Mouse (Mus musculus) forebrain, embryonic 13.5 days (tissue): ENCODE results near the gene Hexb. TPM values are rescaled to one million over a fixed set of nuclear protein-coding genes. Genes with fewer than 3 reads are reported as not detected.

Source experiments
- ATAC-seq: fragments of 200-750 bp; cut with Nextera tagmentation; 2 replicates; pipeline ENCODE4 v1.8.0; 2017
- H3K27ac ChIP-seq: fragments of 300-500 bp; sonication (generic); 2 replicates; pipeline ENCODE4 v1.5.1; 2015; ENCODE audit warnings: inconsistent platforms, mild to moderate bottlenecking, moderate library complexity
- H3K27me3 ChIP-seq: fragments of 300-500 bp; sonication (generic); 2 replicates; pipeline ENCODE4 v1.6.1; 2015; ENCODE audit warnings: mild to moderate bottlenecking, inconsistent platforms
- H3K36me3 ChIP-seq: fragments of 300-500 bp; sonication (generic); 2 replicates; pipeline ENCODE4 v1.6.1; 2015; ENCODE audit warnings: mild to moderate bottlenecking, inconsistent platforms; ENCODE audit not compliant: poor library complexity, severe bottlenecking
- H3K4me1 ChIP-seq: fragments of 300-500 bp; sonication (generic); 2 replicates; pipeline ENCODE4 v1.6.1; 2015; ENCODE audit warnings: inconsistent platforms
- H3K4me2 ChIP-seq: fragments of 300-500 bp; sonication (generic); 2 replicates; pipeline ENCODE4 v1.6.1; 2015; ENCODE audit warnings: inconsistent platforms, mild to moderate bottlenecking, moderate library complexity
- H3K4me3 ChIP-seq: fragments of 300-500 bp; sonication (generic); 2 replicates; pipeline ENCODE4 v1.5.1; 2015; ENCODE audit warnings: mild to moderate bottlenecking, inconsistent platforms
- H3K9ac ChIP-seq: fragments of 300-500 bp; sonication (generic); 2 replicates; pipeline ENCODE4 v1.6.1; 2015; ENCODE audit warnings: mild to moderate bottlenecking, inconsistent platforms
- H3K9me3 ChIP-seq: fragments of 300-500 bp; sonication (generic); replicated peaks from 2 replicates; pipeline ENCODE4 v1.6.1; 2016; ENCODE audit warnings: inconsistent platforms
- WGBS: fragments of 180-500 bp; shearing (Covaris S2); methylation state at CpG from one replicate; pipeline ENCODE4 v1.1.7; 2015; 5-methylcytosine and 5-hydroxymethylcytosine counted together
- polyA plus RNA-seq: library from polyadenylated mRNA; unstranded; fragments of >200 nt; fragmentation: Nextera tagmentation; extraction: Ambion mirVana; gene quantifications from 2 replicates; pipeline ENCODE4 v1.2.1, GENCODE M21; 2015

Gene Hexb
- polyA plus RNA-seq, 1 experiment from 2014 or later: 21.6 TPM

DNA sequence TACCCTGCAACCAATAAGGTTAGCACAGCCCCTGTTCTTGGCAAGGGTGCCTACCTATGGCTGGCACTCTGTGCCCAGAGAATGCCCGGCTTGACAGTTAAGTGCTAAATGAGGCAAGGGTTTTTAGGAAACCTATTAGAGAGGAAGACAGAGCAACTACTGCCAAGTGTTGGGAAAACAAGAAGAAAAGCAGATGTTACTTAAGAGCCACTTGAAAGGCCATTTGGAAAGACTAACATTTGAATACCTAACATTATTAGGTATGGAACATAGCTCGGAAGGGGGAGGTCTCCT lies 1.3 kb downstream of the Hexb start:
- 64% methylated on average over 2 of the region's 2 CpGs for WGBS
- no peaks in the 10 kb centered on the region for H3K36me3 ChIP-seq
- H3K4me1 ChIP-seq: peaks cover 33% of the 10 kb centered on the region
- H3K27ac ChIP-seq: no peak overlapping the region
- no peak for ATAC-seq
- no peak overlapping the region for H3K4me3 ChIP-seq
- no peaks in the 10 kb centered on the region for H3K9me3 ChIP-seq
- peak overlapping the region; percentile 97; the same call in 1 of the 2 replicates for H3K4me2 ChIP-seq
- no peak overlapping the region for H3K9ac ChIP-seq
- no peaks in the 10 kb centered on the region for H3K27me3 ChIP-seq

DNA sequence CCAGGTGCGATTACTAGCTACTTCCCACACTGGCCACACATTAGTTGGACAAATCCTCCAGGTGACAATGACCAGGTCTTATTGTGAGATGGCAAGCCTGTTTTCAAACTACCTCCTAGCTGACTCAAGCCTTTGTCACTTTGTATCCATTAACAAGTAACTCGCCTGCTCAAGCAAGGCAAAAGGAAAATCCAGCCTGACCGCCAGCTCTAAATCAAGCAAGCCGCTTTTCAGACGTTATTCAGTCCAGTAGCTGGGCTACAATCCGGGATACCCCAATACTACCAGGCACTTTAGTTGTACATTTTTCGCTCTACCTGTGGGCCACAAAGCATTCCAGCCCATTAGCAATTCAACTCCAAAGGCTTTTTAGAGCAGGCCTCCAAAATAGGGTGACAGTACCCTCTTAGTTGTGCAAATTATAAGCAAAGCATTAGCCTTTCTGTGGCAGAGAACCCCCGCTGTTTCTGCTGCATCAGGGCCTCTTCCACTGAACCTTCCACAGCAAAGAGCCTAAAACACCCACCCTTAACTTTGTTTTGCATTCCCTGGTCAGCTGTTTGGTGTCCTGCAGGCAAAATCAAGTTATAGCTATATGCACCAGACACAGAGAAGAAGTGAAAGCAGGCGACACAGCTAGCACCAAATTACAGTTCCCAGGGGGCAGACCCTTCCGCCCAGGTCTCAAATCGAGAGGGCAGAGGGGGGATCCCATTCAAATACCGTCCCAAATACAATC lies 1.8 kb downstream of the Hexb start:
- Histone ChIP-seq H3K4me1 (peaks cover 33% of the 10 kb centered on the region), H3K36me3 (no peaks in the 10 kb centered on the region), H3K9me3 (no peaks in the 10 kb centered on the region), H3K4me3 (no peak overlapping the region), H3K27ac (no peak overlapping the region), H3K27me3 (no peaks in the 10 kb centered on the region), H3K4me2 (peak overlapping the region; percentile 97; the same call in 1 of the 2 replicates), H3K9ac (no peak overlapping the region)
- 54% methylated on average over 12 of the region's 12 CpGs for WGBS
- ATAC-seq: no peak

DNA sequence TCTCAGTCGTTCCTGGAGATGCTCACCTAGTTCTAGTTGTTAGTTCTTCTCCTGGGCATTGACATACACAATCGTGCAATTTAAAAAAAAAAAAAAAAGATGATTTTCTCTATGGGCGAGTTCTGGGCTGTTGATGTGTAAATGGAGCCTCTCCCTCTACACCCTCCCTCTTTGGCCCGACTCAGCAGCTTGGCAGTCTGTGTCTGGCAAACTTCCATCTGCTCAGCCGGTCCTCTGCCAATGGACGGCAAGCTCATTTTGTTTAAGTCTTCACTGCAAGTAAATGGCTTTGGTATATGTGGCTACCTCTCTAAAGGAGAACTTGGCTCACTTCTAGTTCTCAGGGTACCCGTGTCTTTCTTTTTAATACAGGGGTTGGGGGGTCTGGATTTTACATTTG lies 4.7 kb downstream of the Hexb start:
- Histone ChIP-seq H3K27me3 (no peaks in the 10 kb centered on the region), H3K4me1 (peaks cover 33% of the 10 kb centered on the region), H3K4me3 (no peak overlapping the region), H3K36me3 (no peaks in the 10 kb centered on the region), H3K9me3 (no peaks in the 10 kb centered on the region), H3K4me2 (no peak overlapping the region), H3K9ac (no peak overlapping the region), H3K27ac (no peak overlapping the region)
- ATAC-seq: peak; percentile 72
- 35% methylated on average over 7 of the region's 7 CpGs for WGBS

DNA sequence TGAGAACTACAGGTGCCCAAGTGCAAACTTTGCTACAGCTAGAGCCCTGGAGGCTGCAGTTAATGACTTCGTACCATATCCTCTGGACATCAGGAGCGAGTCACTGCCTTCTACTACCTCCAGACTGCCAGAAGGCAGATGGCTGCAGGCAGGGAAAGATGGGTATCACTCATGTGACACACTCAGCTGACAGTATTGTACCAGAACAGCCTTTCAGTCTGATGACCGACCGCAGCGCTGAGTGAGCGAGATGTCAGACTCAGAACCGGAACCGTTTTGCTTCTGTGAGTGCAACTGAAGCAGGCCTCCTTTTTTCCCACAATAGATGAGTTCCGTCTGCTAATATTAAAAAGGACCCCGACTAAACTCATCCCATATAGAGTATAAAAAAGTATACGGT lies 5.5 kb downstream of the Hexb start:
- no peaks in the 10 kb centered on the region for H3K36me3 ChIP-seq
- 89% methylated on average over 11 of the region's 11 CpGs for WGBS
- no peak for ATAC-seq

DNA sequence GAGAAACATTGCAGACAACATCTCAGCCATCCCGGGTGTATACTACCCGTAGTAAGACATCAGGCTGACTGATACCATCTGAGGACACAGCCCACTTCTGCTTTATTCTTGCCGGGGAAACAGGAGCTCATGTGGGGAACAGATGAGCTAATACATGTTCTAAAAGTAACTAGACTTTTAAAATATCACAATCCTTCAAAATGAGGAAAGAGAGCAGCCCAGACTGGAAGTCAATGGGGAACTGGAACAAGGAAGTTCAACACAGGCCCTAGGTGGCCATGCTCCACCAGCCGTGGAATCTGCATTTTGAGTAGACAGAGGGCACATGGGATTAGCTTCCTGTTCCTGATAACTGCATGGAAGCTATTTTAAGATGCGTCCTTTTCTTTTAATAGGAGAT lies 10.5 kb downstream of the Hexb start:
- no peak for ATAC-seq
- H3K9ac ChIP-seq: no peak overlapping the region
- H3K4me1 ChIP-seq: peaks cover 3% of the 10 kb centered on the region; the same call in 1 of the 2 replicates
- WGBS: 88% methylated on average over 5 of the region's 5 CpGs
- no peaks in the 10 kb centered on the region for H3K36me3 ChIP-seq
- no peak overlapping the region for H3K4me2 ChIP-seq
- H3K27me3 ChIP-seq: no peaks in the 10 kb centered on the region
- H3K27ac ChIP-seq: no peak overlapping the region
- no peaks in the 10 kb centered on the region for H3K9me3 ChIP-seq
- H3K4me3 ChIP-seq: no peak overlapping the region

More for the DNA sequence above, 5.5 kb downstream of the Hexb start:
- no peaks in the 10 kb centered on the region for H3K27me3 ChIP-seq
- no peak overlapping the region for H3K9ac ChIP-seq
- H3K4me2 ChIP-seq: no peak overlapping the region
- H3K9me3 ChIP-seq: no peaks in the 10 kb centered on the region
- H3K27ac ChIP-seq: no peak overlapping the region
- H3K4me1 ChIP-seq: peaks cover 28% of the 10 kb centered on the region
- no peak overlapping the region for H3K4me3 ChIP-seq

GRCm38 (mm10) chr13:97186346-97186745 lies 11.8 kb downstream of the Hexb start:
- Histone ChIP-seq H3K9ac (no peak overlapping the region), H3K27me3 (no peaks in the 10 kb centered on the region), H3K4me3 (no peak overlapping the region), H3K4me1 (no peaks in the 10 kb centered on the region), H3K27ac (no peak overlapping the region), H3K36me3 (no peaks in the 10 kb centered on the region), H3K9me3 (no peaks in the 10 kb centered on the region), H3K4me2 (no peak overlapping the region)
- ATAC-seq: no peak
- WGBS: 87% methylated on average over 4 of the region's 4 CpGs

DNA sequence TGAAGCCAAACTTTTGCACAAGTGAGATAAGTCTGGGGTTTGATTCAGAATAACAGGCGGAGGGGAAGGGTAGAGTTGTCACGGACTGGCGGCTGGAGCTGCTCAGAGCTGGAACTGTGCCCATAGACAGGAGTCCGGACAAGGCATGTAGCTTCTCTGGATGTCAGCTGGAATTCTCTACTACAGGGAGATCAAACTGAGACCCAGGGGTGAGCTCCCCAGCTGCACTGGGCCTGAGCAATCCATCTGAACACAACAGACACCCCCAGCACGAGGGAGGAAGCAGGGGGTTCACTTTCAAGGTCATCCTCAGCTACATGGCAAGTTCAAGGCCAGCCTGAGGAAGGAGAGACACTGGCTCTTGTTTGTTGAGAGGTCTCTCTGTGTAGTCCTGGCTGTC lies 13.5 kb downstream of the Hexb start:
- WGBS: 73% methylated on average over 5 of the region's 5 CpGs
- ATAC-seq: no peak
- Histone ChIP-seq H3K4me3 (no peak overlapping the region), H3K9ac (no peak overlapping the region), H3K4me1 (peaks cover 12% of the 10 kb centered on the region), H3K4me2 (no peak overlapping the region), H3K27me3 (no peaks in the 10 kb centered on the region), H3K27ac (no peak overlapping the region), H3K36me3 (peaks cover 11% of the 10 kb centered on the region), H3K9me3 (no peaks in the 10 kb centered on the region)

GRCm38 (mm10) chr13:97184168-97184567 lies 14.0 kb downstream of the Hexb start:
- no peaks in the 10 kb centered on the region for H3K9me3 ChIP-seq
- WGBS: 99% methylated on average over 2 of the region's 2 CpGs
- peaks cover 15% of the 10 kb centered on the region for H3K36me3 ChIP-seq
- H3K27me3 ChIP-seq: no peaks in the 10 kb centered on the region
- H3K4me2 ChIP-seq: no peak overlapping the region
- peaks cover 15% of the 10 kb centered on the region for H3K4me1 ChIP-seq
- H3K4me3 ChIP-seq: no peak overlapping the region
- no peak overlapping the region for H3K9ac ChIP-seq
- no peak overlapping the region for H3K27ac ChIP-seq
- no peak for ATAC-seq

DNA sequence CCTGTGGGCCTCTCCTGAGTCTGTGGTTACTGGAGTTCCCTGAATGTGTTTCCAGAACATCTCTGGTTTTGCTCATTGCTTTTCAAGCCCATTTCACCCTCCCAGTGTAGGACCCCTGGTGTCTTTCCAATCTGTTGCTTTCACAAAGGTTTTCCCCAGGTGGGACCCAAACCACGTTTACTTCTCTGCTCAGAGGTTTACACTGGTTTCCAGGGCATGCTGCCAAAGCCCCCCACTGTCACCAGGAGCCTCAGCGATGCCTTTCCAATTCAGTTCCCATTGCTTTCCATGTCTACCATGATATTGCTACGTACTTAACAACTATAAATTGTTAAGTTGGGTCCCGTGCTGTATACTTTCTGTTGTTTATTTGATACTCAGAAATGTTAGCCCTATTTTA lies 15.3 kb downstream of the Hexb start:
- H3K4me3 ChIP-seq: no peak overlapping the region
- WGBS: 79% methylated on average over 4 of the region's 4 CpGs
- peaks cover 27% of the 10 kb centered on the region for H3K36me3 ChIP-seq
- no peaks in the 10 kb centered on the region for H3K9me3 ChIP-seq
- no peak overlapping the region for H3K27ac ChIP-seq
- no peaks in the 10 kb centered on the region for H3K27me3 ChIP-seq
- no peak for ATAC-seq
- no peak overlapping the region for H3K4me2 ChIP-seq
- H3K9ac ChIP-seq: no peak overlapping the region
- H3K4me1 ChIP-seq: peaks cover 15% of the 10 kb centered on the region

- peak; percentile 57 for ATAC-seq
- Histone ChIP-seq H3K36me3 (peaks cover 51% of the 10 kb centered on the region), H3K9ac (0 out of 2 replicates have a peak overlapping the region, but pooled peaks have one; percentile 14), H3K9me3 (no peaks in the 10 kb centered on the region), H3K27ac (peak overlapping the region; percentile 45), H3K27me3 (no peaks in the 10 kb centered on the region), H3K4me1 (peaks cover 15% of the 10 kb centered on the region), H3K4me2 (no peak overlapping the region), H3K4me3 (no peak overlapping the region)
- WGBS: 42% methylated on average over 6 of the region's 6 CpGs
These were observed 17.9 kb downstream of the Hexb start for GRCm38 (mm10) chr13:97180113-97180828.

DNA sequence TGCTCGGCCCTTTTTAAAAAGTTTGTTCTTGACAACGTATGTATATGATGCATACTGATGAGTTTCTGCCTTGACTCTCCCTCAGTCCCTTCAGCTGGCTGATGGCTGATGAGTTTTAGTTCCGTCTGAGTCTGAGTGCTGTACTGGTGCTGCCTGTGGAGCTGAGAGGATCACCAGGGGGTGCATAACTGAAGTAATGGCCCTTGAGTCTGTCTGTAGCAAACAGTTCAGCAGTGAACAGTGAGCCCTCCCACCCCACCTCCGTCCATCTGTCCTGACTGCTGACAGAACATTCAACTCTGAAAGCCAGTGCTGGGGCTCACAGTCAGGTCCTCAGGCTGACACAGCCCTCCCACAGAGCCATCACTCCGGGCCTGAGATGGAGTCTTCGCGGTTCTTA lies 19.2 kb downstream of the Hexb start:
- Histone ChIP-seq H3K27me3 (no peaks in the 10 kb centered on the region), H3K4me1 (peaks cover 15% of the 10 kb centered on the region), H3K4me2 (no peak overlapping the region), H3K9me3 (no peaks in the 10 kb centered on the region), H3K27ac (no peak overlapping the region), H3K4me3 (no peak overlapping the region), H3K9ac (no peak overlapping the region), H3K36me3 (peaks cover 64% of the 10 kb centered on the region)
- no peak for ATAC-seq
- WGBS: 70% methylated on average over 7 of the region's 7 CpGs

DNA sequence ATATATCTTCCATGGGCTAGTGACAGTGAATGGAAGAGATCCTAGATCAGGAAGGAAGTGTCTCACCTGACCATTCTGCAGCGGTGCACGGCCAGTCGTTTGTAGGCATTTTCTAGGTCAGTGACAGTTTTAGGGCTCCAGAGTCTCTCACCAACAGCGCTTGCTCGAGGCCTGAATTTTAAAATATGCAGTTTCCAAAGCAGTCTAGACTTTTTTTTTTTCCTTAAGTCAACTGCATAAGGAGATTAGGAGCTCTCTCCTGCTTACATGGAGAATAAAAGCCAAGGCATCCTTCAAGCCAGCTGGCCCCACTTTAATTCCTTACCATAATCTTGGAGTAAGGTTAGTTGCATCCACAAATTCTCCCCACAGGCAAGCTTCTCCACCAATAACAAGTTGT lies 21.4 kb downstream of the Hexb start:
- Histone ChIP-seq H3K36me3 (peaks cover 85% of the 10 kb centered on the region), H3K9me3 (no peaks in the 10 kb centered on the region), H3K27me3 (no peaks in the 10 kb centered on the region), H3K27ac (no peak overlapping the region), H3K9ac (no peak overlapping the region), H3K4me3 (no peak overlapping the region), H3K4me2 (no peak overlapping the region), H3K4me1 (peaks cover 15% of the 10 kb centered on the region)
- no peak for ATAC-seq
- WGBS: 88% methylated on average over 5 of the region's 5 CpGs
